Mouse (Mus musculus) mouse embryonic stem cell (cell line): ENCODE data around the gene Akap6.

Experiments used
- in situ Hi-C, 2 experiments: fragments of 300-500 bp; cut with MboI; formaldehyde crosslinking; loops; 1 replicate in 1 of 2; 3 replicates in 1 of 2; pipeline ENCODE4 v1.14.3; 2019 to 2020; ENCODE audit warnings: low sequenced_read_pairs in 2 of 2, low pct_unique_long_range_greater_than_20kb in 1 of 2, mixed read lengths in 1 of 2; ENCODE audit not compliant: unreplicated experiment in 1 of 2

The Akap6 gene

DNA sequence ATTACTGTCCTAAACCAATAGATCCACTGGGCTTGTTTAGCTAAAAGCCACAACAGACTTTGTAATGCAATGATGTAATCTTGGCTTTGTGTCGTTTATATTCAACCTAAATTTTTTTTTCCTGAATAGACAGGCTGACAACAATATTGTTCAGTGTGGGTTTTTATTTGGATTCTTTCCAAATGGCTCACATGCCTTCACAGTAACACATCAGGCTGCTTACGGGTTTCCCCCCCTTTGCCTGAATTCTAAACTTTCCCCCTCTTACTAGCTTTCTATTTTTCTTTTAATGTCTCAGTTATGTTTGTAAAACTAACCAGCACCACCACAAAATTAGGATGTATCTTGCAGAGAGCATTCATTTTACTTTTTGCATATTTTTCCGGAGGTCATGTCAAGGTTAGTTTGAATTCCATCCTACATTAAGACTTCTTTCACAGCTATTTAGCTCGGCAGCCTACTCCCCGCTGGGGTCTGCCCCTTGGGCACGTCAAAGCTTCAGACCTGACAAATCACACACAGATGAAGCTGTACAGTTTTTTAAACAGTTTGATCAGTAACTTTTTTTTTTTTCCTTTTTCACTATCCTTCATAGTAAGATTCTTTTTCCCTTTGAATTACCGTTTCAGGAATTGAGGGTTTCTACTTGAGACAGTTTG, 362.4 kb downstream of the Akap6 start:
- in situ Hi-C loops, result no loop called here

DNA sequence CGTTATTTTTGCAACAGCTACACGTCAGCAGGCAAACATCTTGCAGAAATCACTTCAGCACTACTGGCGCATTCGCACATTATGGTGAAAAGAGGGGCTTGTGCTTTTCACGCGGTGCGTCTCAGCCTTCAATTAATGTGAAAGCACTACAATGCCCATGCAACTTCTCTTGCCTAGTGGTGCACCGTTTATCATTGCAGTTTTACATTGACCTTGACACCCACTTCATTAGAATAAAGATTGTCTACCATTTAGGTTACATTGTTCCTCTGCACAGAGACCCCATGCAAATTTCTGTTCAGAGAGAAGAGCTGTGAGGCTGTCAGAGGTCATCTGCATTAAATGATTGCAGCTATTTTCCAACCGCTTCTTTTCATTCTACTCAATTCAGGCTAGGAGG, 363.8 kb downstream of the Akap6 start:
- in situ Hi-C loops, result no loop called here

DNA sequence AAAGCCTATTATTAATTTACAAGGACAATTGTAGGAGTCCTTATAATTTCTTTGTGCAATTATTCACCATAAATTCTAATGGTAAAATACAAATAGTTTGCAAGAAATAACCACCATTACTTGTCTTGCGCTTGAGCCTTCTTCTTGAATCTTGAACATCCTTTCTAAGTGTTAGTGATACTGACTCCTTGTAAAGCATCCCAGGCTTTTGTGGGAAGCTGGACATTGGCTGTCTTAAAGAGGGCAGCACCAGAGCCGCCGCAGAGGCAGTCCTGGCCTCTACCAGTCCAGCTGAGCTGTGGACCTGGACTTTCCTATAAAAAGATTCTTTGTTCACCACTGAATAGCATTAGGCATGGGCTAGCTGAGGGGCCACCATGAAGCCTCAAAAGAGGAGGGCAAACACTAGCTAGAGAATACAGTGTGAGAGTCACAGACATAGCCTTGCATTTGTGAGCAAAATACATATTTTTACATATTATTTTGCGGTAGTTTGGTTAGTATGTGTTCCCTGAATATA, 365.1 kb downstream of the Akap6 start:
- in situ Hi-C loops, result no loop called here

DNA sequence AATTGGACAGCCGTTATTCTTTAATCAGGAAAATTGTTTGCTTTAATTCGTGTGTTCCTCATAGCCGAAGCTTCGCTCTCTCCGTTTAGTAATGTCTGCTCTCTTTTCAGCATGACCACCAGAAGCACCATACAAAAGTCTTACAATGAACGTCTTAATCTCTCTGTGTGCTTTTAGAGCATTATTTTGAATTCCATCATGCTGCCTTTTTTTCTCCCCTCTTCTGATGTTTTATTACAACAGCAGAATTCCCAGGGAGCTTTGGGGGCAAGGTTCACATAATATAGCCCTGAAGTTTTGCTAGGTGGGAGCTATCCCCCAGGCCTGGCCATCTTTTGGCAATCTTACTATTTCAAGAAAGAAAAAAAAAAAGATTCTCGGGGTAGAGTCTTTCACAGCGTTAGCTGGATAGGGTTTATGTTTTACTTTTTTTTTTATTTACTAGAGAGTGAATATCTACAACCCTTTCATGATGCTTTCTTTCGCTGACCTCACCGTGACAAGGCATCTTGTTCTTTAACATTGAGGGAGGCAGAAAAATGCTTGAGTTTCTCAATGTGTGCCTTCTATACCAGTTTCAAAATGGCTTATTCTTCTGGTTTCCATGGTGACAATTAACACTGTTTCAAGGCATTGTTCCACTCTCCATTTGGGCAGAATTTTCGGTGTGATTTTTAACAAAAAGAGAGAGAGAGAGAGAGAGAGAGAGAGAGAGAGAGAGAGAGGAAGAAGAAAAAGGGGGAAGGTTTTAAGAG, 366.0 kb downstream of the Akap6 start:
- in situ Hi-C loops, result no loop called here

DNA sequence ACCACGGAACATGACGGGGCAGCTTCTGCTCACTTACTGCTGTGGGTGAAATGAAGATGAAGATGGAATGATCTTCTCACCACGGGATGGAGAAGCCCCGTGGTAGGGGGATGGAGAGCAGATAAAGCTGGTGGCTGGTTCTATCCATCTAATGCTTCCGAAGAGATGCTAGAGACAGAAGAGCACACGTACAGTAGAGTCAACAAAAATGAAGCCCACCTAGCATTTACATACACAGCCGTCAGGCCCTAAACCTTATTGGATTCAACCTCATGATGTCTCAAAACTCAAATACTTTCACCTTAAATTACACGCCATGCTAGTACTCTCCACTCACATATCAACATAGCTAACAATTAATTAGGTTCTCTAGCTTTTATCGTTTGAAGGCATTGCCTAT, 367.1 kb downstream of the Akap6 start:
- in situ Hi-C loops, result no loop called here

DNA sequence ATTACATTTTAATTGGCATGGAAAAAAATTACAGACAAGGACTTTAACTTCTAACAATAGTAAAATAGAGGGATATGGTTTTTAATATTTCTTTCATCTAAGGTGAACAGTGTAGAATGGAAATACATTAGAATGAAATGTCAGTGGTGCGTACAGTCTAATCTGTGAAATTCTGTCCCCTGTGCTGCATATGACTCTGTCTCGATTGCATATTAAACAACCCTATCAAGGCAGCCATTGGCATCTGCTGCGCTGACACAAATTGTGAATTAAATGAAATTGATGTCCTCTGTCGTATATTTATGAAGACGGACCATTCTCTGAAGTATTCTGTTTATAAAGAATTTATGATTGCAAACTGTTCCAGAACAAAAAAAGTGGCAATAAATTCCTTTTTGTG, 371.7 kb downstream of the Akap6 start:
- in situ Hi-C loops, result no loop called here

DNA sequence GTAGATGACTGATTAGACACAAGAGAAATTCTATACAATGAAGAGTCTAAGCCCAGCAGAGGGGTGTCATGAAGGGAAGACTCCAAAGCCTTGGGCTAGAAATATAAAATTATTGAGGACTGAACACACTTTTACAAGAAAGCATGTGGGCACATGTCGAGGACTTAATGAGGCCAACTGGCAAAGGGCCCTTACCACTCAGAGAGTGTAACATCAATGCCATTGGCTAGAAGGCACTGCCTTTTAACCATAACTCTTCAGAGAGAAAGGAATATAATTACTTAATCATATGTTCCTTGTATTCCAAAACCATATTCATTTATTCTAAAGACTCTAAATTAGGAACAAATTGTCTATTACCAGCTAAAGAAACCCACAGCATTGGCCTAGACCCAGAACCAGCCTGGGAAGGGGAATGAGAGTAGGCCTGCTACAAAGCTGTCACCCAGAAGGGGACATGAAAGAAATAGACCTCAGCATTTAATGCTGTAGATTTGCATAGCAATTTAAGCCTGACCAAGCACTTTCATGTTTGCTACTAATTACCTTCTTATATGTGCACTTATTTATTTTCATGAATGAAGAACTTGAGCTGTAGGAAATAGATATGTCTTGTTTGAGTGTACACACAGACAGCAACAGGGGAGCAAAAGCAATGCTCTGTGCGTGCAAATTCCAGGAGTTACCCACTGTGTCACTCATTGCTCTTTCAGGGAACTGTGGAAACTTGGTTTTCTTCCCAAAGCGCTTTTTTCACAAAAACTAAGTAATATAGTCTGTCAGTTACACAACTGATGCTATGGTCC, 377.6 kb downstream of the Akap6 start:
- in situ Hi-C loops, result no loop called here

DNA sequence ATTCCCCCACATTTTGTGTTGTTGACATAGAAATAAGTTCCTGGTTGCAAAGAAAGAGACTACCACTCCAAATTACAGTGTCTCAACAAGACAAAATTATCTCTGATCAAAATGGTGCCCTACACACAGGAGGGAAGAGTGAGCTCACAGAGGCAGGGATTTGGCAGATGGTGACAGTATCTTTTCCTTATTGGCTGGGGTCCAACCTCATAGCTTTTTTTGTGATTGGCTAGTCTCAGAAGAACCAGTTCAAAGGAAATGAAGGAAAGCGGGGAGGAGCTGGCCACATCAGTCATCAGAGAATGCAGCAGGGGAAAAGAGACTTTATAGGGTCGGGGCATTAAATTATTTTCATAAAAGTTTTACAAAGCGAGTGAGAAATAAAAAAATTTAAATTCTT, 386.6 kb downstream of the Akap6 start:
- in situ Hi-C loops, result no loop called here

DNA sequence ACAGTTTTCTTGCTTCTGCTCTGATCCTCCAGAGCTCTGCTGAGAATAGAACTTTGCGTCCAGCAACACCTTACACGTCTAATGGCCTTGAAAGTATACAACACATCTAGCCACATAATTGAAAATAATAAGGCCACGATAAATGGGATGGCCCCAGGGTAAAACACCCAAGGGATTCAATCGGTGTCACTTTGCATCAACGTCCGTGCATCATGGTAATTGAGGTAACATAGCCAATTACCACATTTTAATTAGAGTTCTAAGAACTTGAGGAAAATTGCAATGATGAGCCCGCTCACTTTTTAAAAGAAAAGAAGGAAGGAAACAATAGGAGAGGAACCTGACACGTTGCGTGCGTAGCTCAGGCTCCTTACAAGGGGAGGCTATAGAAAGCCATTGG, 413.1 kb downstream of the Akap6 start:
- in situ Hi-C loops, result no loop called here

DNA sequence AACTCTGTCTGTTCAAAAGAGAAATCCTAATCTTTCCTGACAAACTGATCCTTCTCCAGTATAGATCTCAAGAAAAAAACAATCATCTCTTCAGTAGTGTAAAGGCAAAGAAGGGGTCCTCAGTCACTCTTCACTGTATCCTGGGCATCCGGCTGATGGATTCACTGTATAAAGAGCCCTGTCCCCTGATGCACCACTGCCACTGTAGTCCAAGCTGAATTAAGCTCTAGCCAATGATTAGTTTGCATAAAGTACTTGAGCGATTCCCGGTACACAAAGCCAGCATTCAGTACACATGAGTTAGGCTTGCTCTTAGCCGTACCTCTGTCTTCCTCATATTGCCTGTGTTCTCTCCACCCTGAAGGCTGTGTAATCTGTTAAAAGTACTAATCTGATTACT, 420.2 kb downstream of the Akap6 start:
- in situ Hi-C loops, result no loop called here

DNA sequence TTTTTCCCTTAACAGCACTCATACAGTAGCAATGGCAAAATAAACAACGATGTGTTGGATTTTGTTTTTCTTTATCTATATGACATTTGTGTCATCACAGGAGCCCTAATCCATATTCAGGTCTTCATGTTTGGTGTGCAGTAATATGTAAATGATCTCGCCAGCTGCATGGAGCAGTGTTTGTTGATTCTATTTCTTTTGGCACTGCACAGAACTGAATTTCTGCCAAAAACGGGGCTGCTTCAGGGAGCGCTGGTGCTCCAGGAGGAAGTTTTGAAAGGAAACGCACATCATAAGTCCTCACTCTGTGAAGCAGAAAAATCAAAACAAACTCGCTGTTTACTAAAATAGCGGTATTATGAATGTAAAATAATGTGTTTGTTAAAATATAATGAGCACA, 424.9 kb downstream of the Akap6 start:
- in situ Hi-C loops, result no loop called here

DNA sequence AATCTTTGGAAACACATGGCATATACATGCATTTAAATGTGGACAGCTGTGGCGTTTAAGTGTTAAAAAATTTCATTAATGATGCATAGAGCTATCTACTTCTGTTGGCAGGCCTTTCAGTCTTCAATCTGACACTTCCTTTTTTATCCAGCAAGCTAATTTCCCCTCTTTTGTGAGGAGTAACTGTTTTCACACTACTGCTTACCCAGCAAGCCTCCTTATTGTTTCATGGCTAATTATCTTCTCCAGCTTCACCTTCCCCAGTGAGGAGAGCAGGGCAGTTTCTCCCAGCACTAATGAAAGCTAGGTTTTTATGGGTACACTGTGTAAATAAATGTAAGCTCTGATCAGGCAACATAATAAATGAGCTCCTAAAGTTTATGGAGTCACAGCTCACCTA, 425.5 kb downstream of the Akap6 start:
- in situ Hi-C loops, result no loop called here

DNA sequence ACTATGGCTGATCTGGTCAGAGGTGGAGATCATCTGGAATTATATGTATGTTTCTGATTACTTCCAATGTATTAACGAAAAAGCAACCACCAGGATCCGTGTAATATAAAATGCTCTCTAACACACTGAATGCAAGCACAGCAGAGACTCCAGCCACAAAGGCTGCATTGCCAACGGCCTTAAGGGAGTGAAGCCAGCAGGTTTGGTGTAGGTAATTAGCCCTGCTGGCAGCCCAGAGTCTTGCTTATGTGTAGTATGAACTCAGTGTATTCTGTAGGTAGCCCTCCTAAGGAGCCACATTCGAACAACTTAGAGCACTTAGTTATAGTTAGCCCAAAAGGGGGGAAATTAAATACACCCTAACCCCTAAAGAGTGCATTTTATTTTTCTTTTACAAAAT, 426.1 kb downstream of the Akap6 start:
- in situ Hi-C loops, result no loop called here

DNA sequence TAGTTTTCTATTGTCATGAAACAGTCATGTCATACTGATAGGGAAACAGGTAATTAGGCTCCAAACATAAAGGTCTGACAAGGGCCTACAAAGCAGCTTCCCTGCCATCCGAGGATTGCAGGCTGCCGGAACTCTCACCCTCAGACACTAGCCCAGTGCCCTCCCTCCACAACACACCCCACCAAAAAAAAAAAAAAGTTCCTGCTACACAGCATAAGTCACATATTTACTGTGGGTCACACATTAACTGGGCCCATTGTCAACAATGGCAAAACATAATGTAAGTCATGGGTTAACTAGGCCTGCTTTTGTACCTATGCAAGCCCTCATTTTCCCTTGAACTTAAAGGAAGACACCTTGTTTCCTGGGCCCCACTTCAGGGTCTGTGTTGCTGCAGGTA, 435.0 kb downstream of the Akap6 start:
- in situ Hi-C loops, result no loop called here

DNA sequence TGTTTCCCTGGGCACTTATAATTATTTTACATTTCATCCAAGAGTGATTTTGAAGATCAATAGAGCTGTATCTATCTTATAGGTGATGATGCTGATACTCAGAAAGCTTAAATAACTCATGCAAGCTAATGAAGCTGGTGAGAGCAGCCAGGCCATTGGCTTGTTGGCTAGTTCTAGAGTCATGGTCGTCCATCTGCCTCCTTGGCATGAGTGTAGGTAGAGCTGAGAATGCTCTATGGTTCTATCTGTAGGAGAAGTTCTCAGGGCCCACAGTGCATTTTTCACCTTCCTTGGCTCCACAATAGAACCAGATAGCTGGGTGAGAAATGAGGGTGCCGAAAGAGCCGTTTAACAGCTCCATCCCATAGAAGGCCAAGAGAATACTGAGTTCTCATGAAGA, 438.1 kb downstream of the Akap6 start:
- in situ Hi-C loops, result no loop called here

DNA sequence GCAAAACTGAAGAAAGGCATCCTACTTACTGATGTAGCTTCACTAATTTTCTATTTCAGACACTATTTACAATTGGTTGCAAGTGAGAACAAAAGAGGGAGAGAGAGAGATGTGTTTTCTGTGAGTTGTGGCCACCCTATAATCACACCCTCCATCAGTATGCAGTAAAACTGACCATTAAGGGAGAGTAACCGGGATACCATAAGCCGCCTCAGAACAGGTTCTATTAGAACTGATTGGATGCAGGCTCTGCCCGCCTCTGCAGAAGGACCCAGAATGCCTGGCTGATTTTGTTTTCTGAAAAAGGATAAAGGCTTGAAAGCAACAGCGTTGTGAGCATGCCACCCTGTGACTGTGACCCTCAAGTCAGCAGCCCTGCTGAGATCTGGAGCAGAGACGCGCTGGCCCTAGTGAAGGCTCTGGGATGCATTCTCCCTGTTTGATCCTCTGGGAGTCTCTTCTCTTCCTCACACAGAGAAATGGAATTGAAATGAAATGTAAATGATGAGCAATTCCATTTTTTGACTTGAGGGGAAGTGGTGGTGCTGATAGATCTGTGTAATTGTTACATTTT, 445.0 kb downstream of the Akap6 start:
- in situ Hi-C loops, result no loop called here

DNA sequence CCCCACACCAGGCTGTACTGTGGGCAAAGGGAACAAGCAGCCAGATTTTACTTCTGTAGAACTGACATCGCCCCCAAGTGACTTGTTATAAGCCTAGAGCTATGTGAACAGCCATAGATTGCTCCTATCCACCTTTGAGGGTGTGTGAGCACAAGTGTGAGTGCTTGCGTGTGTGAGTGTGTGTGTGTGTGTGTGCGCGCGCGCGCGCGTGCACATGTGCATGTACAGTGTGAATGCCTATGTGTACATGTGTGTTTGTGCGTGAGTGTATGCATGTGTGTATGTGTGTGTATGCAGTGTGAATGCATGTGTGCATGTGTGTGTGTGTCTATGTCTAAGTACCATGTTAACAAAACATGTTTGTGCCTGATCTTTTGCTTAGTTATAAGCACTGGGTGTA, 445.6 kb downstream of the Akap6 start:
- in situ Hi-C loops, result no loop called here

DNA sequence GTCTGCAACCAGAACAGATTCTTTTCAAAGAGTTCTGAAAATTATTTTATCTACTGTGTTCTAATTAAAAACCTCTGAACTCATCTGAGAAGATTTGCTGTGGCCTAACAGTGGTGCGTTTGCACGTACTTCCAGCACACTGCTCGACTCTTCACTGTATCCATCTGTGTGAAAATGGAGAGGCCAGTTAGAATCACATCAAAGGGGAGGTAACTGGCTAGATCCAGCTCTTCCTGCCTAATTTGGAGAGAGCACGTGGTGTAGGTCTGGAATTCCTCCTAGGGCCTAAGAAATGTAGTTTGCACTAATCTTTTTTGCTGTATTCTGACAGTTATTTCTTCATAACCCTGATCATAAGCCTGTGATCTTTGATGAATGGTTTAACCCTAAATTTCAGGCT, 446.3 kb downstream of the Akap6 start:
- in situ Hi-C loops, result no loop called here

DNA sequence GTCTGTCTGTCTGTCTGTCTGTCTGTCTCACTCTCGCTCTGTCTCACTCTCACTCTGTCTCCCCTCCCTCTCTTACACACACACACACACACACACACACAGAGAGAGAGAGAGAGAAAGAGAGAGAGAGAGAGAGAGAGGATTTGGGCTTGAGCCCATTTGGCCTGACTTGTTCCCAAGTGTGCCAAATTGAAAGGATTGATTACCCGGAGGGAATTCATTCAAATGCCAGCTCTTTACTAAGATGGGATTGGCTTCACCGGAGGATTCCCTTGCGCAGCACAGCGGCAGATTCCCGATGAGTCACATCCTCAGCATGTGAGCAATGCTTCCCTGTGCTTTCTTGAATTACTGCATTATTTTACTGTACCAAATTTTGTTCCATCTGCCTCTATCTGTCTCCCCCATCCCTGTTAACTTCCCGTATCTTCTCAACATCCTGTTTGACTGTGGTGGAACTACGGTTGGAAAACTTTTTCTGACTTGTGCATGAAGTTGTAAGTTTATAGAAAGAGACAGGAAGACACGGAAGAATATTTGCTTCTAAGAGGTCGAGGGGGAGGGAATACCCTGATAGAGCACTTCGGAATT, 447.4 kb downstream of the Akap6 start:
- in situ Hi-C loops, result no loop called here
